Mouse (Mus musculus) erythroblast, adult 5-6 weeks (primary cell): ENCODE data around the gene Sis. TPM values are rescaled to one million over a fixed set of nuclear protein-coding genes. Genes with fewer than 3 reads are reported as not detected.

Experiments used
- ATAC-seq: replicated peaks from 2 replicates; pipeline ENCODE4 v1.8.0; 2016; ENCODE audit warnings: moderate number of reproducible peaks, mild to moderate bottlenecking, moderate TSS enrichment, inconsistent platforms; ENCODE audit not compliant: poor library complexity, low FRiP score, severe bottlenecking
- total RNA-seq, 2 experiments: library from RNA; stranded (forward) in 1 of 2; stranded (reverse) in 1 of 2; fragments of 150-400 nt in 1 of 2; fragments of 200-764, 138-1000 nt in 1 of 2; gene quantifications; 2 replicates each; pipeline versions ENCODE4 v1.2.3 to v1.2.4; 2015 to 2017; ENCODE audit warnings: low replicate concordance in 2 of 2

The Sis gene
- total RNA-seq (2015; ENCODE audit: low replicate concordance) (not detected in 2 replicates), total RNA-seq (2017; ENCODE audit: low replicate concordance) (not detected in 2 replicates)

- no peak for ATAC-seq
These were observed at the start of gene Sis for GRCm38 (mm10) chr3:72967675-72968074. Sis (minus strand) TSS chr3:72967863.

GRCm38 (mm10) chr3:73006045-73006444 is 38.4 kb upstream of the Sis start:
- ATAC-seq: no peak

- ATAC-seq: no peak
These were observed 35.5 kb upstream of the Sis start for GRCm38 (mm10) chr3:73002933-73003696.

GRCm38 (mm10) chr3:72997517-72997916 is 29.9 kb upstream of the Sis start:
- ATAC-seq: no peak

- ATAC-seq: no peak
These were observed 23.3 kb upstream of the Sis start for GRCm38 (mm10) chr3:72990992-72991391.

- ATAC-seq: no peak
These were observed 8.9 kb upstream of the Sis start for GRCm38 (mm10) chr3:72976602-72977001.

- no peak for ATAC-seq
These were observed 48.6 kb downstream of the Sis start for GRCm38 (mm10) chr3:72918919-72919526.

GRCm38 (mm10) chr3:72882501-72882900 is 85.2 kb downstream of the Sis start:
- no peak for ATAC-seq

- ATAC-seq: no peak
These were observed 99.5 kb downstream of the Sis start for GRCm38 (mm10) chr3:72868141-72868540.

- ATAC-seq: no peak
These were observed 108.9 kb downstream of the Sis start for GRCm38 (mm10) chr3:72858738-72859137.

GRCm38 (mm10) chr3:72855405-72855804 is 112.3 kb downstream of the Sis start:
- no peak for ATAC-seq

- ATAC-seq: no peak
These were observed 127.0 kb downstream of the Sis start for GRCm38 (mm10) chr3:72840641-72841040.

Other genes with a start within 250 kb of the Sis start
- not detected in 2 replicates for gene Slitrk3, start 89.9 kb upstream of the Sis start, total RNA-seq (2015; ENCODE audit: low replicate concordance)
- not detected in 2 replicates for gene Slitrk3, start 89.9 kb upstream of the Sis start, total RNA-seq (2017; ENCODE audit: low replicate concordance)